Mouse (Mus musculus): Measurements from ENCODE around the gene Lsm14a.

Gene Lsm14a

DNA sequence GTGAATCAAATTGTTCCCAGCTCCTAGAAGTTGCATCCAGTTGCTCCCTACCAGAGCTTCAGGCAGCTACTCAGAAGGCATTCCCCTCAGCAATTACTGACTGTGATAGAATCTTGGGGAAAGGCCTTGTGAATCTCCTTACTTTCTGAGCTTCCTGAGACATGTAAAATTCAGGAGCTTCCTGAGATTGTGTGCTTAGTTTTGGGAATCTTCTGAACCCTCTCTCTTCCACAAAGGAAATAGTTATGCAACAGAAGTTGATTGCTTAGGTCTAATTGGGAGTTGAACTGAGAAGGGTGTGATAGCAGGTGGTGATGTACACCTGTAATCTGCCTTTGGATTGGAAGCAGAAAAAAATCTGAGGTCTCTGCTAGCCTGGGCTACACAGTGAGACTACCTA, at the start of gene Lsm14a:
TSS of gene Lsm14a (minus strand) at position 101 of the 400 bp plus-strand sequence.
- DNase-seq (ENCODE audit: low read depth in 1 of 2, low spot score in 2 of 2), result no peak

DNA sequence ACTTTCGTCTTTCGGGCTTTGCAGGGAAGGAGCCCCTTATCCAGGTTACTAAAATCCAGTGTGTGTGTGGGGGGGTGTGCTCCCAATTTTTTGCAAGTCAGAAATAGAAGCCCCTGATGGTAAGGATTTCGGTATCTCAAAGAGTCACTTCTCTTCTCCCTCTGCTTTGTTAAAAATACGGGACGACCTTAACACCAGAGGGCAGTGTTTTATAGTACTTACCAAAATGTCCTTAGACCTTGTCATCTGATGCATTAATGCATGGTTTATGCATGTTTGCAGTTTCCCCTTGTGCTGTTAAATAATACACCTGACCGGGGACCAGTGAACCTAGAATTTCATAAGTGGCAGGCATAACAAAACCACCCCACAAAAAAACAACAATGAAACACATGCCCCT, 45.8 kb upstream of the Lsm14a start:
- DNase-seq (ENCODE audit: low read depth in 1 of 2, low spot score in 2 of 2), result no peak

DNA sequence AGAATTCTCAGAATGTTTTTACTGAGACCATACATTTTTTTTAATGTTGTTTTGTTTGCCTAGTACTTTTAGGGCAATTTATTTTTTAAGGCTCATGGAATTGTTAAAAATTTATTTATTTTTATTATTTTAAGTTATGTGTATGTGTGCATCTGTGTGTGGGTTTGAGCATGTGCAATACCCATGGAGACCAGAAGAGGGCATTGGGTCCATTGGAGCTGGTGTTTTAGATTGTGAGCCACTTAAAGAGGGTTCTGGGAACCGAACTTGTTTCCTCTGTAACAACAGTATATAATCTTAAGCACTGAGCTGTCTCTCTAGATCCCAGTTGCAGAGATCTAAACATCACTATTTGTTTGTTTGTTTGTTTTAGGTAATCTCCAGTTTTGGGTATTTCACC, 40.5 kb upstream of the Lsm14a start:
- no peak for DNase-seq (ENCODE audit: low read depth in 1 of 2, low spot score in 2 of 2)

DNA sequence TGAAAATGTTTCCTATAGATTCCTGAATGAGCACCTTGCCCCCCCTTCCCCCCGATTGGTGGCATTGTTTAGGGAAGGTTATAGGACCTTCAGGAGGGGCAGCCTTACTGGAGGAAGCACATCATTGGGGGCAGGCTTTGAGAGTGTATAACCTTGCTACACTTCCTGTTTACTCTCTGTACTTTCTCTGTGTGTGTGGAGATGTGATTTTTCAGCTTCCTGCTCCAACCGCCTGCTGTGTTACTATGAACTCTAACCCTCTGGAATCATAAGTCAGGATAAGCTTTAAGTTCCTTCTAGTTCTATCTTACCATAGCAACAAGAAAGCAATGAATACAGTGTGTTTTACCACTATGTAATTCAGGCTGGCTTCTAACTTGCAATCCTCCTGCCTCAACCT, 28.1 kb upstream of the Lsm14a start:
- no peak for DNase-seq (ENCODE audit: low read depth in 1 of 2, low spot score in 2 of 2)

DNA sequence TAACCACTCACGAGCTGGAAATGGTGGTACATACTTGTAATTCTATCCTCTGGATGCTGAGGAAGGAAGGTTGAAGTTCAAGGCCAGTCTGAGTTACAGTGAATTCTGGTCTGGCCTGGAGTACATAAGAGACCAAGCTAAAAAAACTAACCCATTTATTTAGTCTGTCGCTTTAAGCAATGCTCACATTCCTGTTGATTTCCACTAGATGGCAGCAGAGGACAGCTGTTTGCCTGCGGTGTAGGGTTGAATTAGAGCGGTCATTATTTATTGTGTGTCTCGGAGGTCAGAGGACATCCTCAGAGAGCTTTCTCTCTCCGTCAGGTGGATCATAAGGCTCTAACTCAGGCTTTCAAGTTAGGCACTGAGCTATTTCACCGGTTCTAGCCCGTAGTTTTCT, 14.4 kb upstream of the Lsm14a start:
- peak in 1 of 2 experiments; percentile 15 for DNase-seq (ENCODE audit: low read depth in 1 of 2, low spot score in 2 of 2)

DNA sequence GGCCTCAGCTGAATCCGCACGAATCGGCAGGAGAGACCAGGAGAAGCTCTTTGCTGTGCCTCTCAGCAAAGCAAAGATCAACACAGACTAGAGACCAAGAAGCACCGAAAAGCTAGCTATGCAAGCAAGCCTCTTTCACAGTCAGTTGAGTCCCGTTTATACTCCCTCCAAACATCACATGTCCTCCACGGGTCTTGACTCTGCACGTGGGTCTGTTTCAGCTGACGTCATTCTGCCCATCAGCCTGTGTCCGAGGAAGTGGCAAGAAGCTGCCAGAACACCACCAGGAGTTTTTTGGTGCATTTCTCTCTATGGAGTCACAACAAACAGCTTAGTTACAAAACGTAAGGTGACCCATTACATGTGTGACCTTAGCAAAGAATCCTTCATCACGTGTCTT, 10.8 kb upstream of the Lsm14a start:
- no peak for DNase-seq (ENCODE audit: low read depth in 1 of 2, low spot score in 2 of 2)

DNA sequence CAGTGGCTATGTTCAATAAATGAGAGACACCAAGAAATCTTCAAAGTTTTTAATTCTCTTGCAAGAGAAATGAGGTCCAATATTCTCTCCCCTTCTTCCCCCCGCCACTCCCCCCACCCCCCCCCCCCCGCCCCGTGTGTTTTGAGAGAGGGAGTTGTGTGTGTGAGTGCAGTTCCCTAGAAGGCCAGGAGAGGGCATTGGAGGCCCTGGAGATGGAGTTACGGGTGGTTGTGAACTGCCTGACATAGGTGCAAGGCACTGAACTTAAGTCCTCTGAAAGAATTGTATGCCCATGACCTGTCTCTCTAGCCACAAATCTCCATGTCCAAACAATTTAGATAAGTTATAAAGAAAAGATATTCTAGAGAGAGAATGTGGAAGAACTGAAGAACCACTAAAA, 7.0 kb upstream of the Lsm14a start:
- DNase-seq (ENCODE audit: low read depth in 1 of 2, low spot score in 2 of 2), result no peak

DNA sequence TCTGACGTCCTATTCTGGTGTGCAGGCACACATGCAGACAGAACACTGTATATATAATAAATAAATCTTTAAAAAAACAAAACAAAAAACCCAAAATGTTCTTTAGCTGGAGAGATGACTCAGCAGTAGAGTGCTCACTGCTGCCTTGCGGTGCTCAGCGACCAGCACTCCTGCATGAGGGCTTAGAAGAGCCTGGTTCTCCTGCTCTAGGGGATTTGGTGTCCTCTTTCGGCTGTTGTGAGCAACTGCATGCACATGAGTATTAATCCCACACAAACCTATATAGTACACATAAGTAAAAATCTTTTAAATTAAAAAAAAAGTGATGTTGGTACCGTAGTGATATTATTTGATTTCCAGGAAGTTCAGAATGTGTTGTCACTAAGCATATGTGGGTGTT, 5.7 kb upstream of the Lsm14a start:
- no peak for DNase-seq (ENCODE audit: low read depth in 1 of 2, low spot score in 2 of 2)

DNA sequence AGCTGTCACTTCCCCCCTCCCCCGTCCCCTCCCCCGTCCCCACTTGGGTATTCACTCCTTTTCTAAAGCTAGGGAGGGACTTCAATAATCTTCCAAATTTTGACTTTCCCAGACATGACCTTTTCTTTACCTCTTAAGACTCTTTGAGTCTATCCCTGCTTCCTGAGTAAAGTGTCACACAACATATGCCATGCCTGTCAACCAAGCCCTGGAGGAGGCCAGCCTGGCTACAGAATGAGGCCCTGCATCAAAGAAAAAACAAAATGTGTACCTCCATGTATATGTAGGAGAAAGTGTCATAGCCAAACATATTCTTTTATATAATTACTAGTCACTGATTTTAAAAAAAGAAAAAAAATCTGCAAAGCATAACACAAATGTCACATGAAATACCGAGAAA, 3.7 kb upstream of the Lsm14a start:
- no peak for DNase-seq (ENCODE audit: low read depth in 1 of 2, low spot score in 2 of 2)

DNA sequence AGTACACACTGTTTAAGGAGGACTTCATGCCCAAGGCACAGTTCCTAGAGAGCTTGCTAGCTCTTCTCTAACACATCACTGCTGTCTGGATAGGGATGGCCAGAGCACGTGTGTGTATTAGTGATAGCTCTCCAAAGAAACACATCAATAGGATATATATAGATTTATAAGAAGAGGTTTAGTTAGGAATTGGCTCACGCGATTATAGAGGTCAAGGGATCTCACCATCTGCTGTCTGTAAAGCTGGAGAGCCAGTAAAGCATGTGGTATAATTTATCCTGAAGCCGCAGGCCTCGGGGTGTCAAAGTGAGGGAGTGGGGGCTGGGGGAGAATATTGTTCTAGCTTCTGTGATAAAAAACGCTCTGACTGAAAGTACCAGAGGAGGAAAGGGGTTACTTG, 2.6 kb upstream of the Lsm14a start:
- no peak for DNase-seq (ENCODE audit: low read depth in 1 of 2, low spot score in 2 of 2)

DNA sequence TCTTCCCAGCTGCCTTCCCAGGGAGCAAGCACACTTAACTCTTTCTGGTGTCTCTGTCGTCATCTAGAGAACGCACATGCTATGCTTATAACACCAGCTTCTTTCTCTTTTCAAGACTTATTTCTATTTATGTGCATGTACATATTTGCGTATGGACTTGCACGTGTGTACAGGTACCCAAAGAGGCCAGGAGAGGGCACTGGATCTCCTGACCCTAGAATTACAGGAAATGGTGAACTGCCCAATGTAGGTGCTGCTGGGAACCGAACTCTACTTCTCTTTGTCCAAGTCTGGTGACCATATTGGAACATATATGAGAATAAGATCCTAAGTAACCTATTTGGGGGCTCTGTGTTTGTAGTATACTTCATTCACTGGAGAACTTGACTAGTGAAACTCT, 1.5 kb upstream of the Lsm14a start:
- no peak for DNase-seq (ENCODE audit: low read depth in 1 of 2, low spot score in 2 of 2)

DNA sequence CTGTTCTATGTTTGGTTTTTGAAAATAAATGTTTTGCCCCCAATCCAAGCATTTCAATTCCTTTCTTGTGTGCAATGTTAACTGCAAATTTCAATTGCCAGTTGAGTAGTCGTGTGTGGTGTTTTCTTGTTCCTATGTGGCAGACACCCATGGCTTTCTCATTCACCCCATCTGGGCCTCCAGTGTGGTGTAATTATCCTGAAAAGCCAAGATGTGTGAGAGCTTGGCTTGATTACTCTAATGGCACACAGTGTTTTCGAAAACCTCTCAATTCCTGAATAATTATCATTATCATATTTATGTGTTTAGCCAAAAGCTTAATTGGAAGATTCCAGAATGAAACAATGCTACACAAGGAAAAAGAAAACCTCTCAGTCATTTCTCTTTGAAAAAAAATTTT, 976 bp upstream of the Lsm14a start:
- DNase-seq (ENCODE audit: low read depth in 1 of 2, low spot score in 2 of 2), result no peak

DNA sequence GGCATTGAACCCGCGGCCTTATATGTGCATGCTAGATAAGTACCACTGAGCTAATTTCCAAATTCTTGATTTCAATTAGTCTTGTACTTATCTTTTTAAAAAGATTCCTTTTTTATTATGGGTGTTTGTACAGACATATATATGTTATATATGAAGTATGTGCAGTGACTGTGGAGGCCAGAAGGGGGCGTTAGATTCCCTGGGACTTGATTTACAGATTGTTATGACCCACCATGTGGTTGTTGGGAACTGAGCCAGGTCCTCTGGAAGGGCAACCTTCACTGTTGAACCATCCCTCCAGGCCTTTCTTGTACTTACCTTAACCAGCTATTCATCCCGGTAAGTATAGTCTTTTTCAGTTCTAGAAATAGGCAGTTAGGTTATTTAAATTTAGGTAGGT, 780 bp downstream of the Lsm14a start:
- DNase-seq (ENCODE audit: low read depth in 1 of 2, low spot score in 2 of 2), result no peak

DNA sequence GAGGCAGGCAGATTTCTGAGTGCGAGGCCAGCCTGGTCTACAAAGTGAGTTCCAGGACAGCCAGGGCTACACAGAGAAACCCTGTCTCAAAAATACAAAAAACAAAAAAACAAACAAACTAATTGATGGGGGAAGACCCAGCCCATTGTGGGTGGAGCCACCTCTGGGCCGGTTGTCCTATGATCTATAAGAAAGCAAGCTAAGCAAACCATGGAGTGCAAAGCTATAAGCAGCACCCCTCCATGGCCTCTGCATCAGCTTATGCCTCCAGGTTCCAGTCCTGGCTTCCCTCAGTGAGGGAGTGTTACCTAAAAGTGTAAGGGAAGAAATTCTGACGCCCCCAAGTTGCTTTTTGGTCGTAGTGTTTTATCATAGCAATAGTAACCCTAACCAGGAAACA, 1.4 kb downstream of the Lsm14a start:
- no peak for DNase-seq (ENCODE audit: low read depth in 1 of 2, low spot score in 2 of 2)

DNA sequence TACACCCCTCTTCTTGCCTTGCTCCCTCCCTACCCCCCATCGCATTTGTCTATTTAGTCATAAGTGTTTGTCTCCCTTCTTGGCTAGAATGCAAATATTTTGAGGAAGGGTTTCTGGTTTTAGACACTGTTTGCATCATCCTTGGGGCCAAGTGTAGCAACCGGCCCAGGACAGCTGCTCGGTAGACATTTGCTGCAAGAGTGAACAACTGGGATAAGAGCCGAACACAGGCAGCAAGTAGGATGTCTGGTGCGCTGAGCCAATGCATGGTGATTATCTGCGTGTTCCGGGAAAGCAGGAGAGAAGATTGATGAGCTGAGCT, 2.3 kb downstream of the Lsm14a start:
- no peak for DNase-seq (ENCODE audit: low read depth in 1 of 2, low spot score in 2 of 2)

DNA sequence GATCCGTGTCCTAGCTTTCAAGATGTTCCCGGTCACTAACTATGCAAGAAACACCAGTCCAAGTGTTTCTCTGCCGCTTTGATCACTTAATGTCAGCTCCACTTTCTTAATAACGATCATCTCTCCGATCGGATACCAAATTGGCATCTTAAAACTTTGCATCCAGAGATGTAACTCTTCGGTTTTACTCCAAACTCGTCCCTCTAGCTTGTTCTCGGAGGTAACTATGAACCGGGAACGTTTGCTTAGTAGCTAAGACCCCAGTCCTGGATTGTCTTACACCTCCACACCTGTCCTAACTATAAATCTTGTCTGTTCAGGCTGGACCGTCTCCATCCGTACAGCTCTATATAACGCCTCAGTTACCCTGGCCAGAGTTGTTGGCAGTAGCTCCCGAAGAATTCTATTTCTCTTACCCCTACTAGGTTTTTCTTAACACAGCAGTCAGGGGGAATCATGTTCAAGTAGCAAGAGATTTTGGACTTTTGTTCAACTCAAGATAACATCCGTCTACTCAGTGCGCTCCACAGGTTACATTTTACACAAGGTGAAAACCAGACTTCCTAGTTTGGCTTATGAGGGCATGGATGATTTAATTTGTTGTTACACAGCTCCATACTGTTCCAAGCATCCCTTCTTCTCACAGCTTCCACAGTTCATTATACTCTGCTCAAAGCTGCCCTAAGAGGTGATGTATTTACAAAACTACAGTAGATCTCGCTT, 2.8 kb downstream of the Lsm14a start:
- DNase-seq (ENCODE audit: low read depth in 1 of 2, low spot score in 2 of 2), result no peak

DNA sequence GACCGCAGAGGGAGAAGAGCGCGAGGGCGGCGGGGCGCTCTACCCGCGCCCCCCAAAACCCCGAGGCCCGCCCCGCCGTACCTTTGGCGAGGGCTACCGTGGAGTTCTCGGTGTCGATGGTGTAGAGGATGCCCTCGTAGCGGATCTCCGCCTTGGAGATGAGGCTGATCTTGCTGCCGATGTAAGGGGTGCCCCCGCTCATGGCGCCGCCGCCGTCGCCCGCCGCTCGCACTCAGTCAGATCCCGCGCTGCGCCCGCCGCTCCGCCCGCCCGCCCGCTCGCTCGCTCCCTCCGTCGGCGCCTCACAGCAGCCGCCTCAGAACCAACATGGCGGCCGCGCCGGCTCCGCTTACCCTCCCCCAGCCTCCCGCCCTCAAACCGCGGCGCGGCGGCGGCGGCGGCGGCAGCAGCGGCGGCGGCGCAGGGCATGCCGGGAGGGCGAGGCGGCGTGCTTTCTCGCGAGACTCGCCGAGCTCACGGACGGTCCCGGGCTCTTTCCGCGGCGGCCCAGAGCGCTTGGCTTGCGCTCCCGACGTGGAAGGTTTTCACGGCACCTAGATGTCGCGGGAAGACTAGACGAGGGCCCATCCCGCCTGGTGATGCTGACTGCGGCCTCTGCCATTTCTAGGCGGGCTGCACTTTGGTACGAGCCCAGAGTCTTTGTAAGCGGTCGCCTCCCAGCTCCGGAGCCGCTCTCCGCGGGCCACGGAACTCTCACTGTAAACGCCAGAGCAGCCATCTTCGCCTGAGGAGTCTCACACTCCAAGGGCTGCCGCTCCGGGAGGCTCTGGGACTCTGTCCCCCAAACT, 3.6 kb downstream of the Lsm14a start:
- peak; percentile 81 to 91 for DNase-seq (ENCODE audit: low read depth in 1 of 2, low spot score in 2 of 2)

DNA sequence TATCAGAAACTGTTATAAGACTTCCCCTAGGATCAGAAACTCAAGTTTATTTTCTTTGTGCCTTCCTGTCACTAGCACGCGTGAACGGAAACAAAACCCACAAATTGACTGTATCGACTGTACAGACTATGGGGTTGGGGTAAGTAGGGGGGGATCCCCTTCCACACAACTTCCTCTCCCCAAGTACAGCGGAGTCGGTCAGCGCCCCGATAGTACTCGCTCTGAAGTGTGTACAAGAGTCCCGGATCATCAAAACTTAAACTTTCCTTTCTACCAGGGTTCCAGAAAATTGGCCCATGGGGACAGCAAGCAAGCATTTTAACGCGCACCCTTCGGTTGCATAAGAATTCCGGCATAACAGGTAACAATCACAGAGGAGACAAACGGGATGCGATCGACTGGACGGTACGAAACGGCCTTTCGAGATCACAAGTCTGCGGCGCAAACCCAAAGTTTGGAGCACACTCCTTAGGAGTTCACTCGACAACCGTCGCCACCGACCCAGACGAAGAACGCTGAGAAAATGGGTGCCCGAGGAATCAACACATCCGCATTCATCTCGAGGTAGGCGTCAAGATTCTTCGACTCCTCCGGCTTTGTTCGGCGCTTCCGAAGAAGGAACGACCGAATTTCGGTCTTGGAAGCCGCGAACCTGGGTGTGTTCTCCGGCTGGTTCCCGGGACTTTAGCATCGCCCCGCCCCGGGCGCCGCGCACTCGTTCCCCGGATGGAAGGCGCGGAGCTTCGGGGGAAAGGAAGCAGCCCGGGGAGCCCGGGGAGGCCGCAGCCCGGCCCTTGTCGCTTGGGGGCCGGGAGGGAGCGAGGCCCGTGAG, 4.5 kb downstream of the Lsm14a start:
- peak; percentile 13 to 57 for DNase-seq (ENCODE audit: low read depth in 1 of 2, low spot score in 2 of 2)

DNA sequence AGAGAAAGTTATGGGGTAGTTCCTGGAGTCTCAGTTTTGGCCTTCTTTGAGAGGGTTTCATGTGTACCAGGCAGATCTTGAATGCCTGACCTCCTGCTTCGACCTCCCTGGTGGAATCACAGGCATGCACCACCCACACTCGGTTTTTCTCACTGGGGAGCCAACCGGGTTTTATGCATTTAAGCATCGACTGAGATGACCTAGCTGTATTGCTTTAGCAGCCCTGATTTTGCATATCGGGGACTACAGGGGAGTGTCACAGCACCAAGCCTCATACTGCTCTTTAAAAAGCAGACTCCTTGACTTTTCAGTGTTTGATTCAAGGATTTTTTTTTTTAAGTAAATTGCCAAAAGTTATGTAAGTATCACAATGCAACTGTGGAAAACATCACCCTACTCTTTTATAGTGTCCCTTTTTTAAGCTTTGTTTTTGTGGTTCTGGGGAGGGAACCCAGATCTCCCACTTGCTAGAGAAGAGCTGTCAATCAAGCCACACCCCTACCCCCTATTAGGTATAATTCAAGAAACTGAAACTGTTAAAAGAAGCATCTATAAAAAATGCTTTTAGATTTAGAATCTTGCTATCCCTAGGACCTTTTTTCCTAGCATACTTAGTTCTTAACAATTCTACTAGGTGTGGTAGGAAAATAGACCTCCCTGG, 5.2 kb downstream of the Lsm14a start:
- DNase-seq (ENCODE audit: low read depth in 1 of 2, low spot score in 2 of 2), result no peak

DNA sequence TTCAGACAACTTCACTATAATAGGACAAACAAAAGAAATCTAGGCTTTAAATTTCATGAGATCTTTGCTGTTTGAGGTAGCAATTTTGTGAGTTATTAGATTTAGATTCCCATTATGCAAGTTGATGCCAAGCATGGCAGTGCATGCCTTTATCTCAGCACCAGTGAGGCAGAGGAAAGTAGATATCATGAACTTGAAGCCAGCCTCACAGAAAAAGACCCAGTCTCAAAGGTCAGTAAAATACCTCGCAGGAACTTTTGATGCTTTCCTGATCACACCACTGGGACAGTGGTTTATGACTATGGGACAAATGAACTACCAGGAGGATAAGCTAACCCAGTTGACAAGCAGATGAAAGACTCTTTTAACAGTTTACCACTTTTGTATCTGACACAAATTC, 10.3 kb downstream of the Lsm14a start:
- no peak for DNase-seq (ENCODE audit: low read depth in 1 of 2, low spot score in 2 of 2)

DNA sequence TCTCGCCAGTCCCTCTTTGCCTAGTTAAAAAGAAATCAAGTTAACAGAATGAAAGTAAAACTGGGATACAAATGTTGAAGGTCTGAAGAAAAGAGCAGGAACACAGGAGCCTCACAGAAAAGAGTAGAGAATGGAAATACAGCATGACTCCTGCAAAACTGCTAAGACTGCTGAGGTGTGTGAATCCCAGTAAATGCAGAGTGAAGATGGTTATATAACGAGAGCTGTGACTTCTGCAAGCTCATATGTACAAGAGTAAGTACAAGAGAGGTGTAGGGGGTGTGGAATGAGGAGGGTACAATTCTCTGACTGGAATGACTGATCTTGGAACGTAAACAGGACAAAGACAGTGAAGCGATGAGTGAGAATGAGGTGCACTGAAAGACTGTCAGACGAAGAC, 11.4 kb downstream of the Lsm14a start:
- DNase-seq (ENCODE audit: low read depth in 1 of 2, low spot score in 2 of 2), result no peak

DNA sequence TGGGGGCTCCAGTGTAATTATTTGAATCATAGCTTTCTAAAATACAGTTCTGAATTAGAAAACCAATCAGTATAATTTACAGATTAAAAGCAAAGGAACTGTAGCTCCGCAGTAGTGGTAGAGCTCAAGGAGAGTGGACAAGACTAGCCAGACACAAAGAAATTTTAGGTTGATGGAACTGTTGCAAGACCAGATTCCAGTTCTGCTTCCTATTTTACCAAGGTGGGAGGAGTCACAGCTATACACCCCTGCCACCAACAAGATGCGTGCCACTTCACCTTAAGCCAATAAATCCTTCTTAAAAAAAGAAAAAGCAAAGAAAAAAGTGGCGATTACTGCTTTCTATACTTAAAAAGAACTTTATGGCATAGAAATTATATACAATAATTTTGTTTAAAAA, 12.8 kb downstream of the Lsm14a start:
- no peak for DNase-seq (ENCODE audit: low read depth in 1 of 2, low spot score in 2 of 2)
